Mouse (Mus musculus) CH12.LX (cell line): ENCODE data around the gene Rbm18.

Source experiments
- CTCF ChIP-seq, 2 experiments: IDR thresholded peaks in 1 of 2; conservative IDR thresholded peaks in 1 of 2; 2 replicates each; pipeline ENCODE4 v1.5.1; 2011 to 2012; ENCODE audit warnings: low read depth in 2 of 2, low read length in 2 of 2, improper control_type of control experiment in 1 of 2, inconsistent platforms in 1 of 2, mild to moderate bottlenecking in 1 of 2, moderate library complexity in 1 of 2
- JUN ChIP-seq: IDR thresholded peaks from 2 replicates; pipeline ENCODE4 v1.6.1; 2011; ENCODE audit warnings: low read depth, mild to moderate bottlenecking, low read length, improper control_type of control experiment, moderate library complexity; ENCODE audit not compliant: insufficient read depth

- TF ChIP-seq JUN (no peak), CTCF (conservative IDR thresholded peaks at IDR 0.05 in 1 of 2, IDR thresholded peaks at IDR 0.05 in 1 of 2; ENCODE audit: low read depth in 2 of 2, low read length in 2 of 2) (no peak)
Observed at GRCm38 (mm10) chr2:36103555-36104367, 32.8 kb downstream of the Rbm18 start.
